Mouse (Mus musculus) left cerebral cortex, adult 8-10 months (tissue): ENCODE results near the gene Lnpk. TPM values are rescaled to one million over a fixed set of nuclear protein-coding genes. Genes with fewer than 3 reads are reported as not detected.

Source experiments
- DNase-seq, 2 experiments: peaks; one replicate each; pipeline ENCODE4 v3.0.0; 2022; ENCODE audit warnings: low spot score in 2 of 2
- total RNA-seq, 4 experiments: library from RNA; stranded (reverse); gene quantifications; 2 replicates each; pipeline ENCODE4 v1.2.4; 2022

Gene Lnpk
- total RNA-seq, 4 experiments from 2014 or later, result 61.4 to 65.7 (median 63.9) TPM

DNA sequence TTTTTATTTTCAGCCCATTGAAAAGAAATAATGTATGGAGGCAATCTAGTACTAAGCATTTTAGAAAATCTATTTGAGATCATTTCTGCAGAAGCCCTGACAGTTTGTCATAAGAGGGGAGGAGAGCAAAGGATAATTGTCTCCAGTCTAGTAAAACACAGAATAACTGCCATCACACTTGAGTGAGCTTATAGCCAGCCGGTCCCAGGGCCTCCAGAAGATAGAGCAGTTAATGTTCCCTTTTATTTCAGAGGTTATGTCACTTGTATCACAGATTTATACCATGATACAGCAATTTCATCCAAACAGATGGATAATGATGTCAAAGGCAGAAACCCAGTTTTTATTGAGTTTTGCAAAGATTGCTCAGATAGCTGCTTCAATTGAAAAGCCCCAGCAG is 89.0 kb downstream of the Lnpk start:
- no peak for DNase-seq

DNA sequence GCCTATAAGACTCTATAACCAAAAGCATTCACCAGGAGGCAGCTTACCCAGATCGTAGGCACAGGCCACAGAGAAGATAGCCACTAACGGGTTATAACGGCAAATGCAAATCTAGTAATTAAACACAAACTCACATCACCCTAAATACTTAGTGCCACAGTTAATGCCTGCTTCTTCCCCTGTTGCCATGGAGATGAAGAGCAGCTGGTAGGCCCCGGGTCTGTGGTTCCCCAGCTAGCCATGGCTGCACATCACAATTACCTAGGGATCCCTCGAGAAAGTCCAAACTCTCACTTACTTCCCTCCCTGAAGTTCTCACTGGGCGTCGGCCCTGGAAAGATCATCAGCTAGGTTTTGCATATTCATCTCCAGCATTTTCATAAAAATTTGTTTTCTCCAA is 90.8 kb downstream of the Lnpk start:
- no peak for DNase-seq

DNA sequence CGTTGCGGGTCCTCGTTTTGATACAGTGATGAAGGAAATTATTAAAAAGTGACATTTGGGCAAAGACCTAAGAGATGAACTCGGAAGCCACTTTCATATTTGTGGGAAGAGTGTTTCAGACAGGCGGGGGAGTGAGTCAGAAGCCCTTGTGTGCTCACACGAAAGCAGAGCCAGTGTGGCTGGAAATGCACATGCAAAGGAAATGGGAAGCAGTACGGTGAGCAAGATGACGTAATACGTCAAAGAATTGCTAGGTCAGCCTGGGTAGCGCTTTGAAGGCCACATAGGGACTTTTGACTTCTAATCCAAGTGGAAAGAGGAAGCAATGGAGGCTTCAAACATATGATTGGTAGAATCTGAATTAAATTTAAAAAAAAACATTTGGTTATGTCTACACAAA is 96.6 kb downstream of the Lnpk start:
- DNase-seq, result no peak

DNA sequence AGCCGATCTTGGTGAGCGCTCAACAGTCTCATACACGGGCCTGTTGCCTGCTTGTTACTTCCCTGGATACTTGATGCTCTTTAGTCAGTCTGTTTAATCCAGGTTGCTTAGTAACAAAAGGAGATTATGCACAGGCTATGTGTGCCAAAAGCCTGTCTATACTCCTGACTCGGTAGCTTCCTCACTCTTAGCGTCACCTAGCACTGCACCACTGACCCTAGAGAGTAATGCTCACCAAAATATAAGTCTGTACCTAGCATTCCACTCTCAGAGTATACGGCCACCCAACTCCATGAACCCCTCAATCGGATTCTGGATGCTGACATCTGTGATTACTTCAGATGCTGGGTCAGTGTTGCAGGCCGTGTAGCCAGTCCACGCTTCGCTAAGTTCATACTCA is 97.1 kb downstream of the Lnpk start:
- DNase-seq, result no peak

Other genes starting within 250 kb of the Lnpk start
- gene Evx2, start 80.1 kb upstream of the Lnpk start, total RNA-seq, result not detected
- gene Hoxd13, start 88.9 kb upstream of the Lnpk start, total RNA-seq, result not detected
- gene Hoxd12, start 95.6 kb upstream of the Lnpk start, total RNA-seq, result not detected
- not detected for gene Hoxd11, start 100.1 kb upstream of the Lnpk start, total RNA-seq
- not detected for gene Hoxd10, start 112.5 kb upstream of the Lnpk start, total RNA-seq
- not detected for gene Hoxd9, start 118.3 kb upstream of the Lnpk start, total RNA-seq
- gene Hoxd8, start 125.2 kb upstream of the Lnpk start, total RNA-seq, result not detected
- gene Hoxd3, start 132.5 kb upstream of the Lnpk start, total RNA-seq, result not detected
- gene Hoxd4, start 132.5 kb upstream of the Lnpk start, total RNA-seq, result not detected
- not detected for gene Gm28230, start 147.3 kb upstream of the Lnpk start, total RNA-seq
- gene Hoxd1, start 183.5 kb upstream of the Lnpk start, total RNA-seq, result under 1 TPM in 2 of 4 experiments, not detected in 2; 0.18 to 0.19 TPM
- gene Mtx2, start 246.4 kb upstream of the Lnpk start, total RNA-seq, result 10 to 100 TPM; 37.7 to 46.0 (median 41.5) TPM